Mouse (Mus musculus) limb, embryonic 15.5 days (tissue): ENCODE data around the gene Zcchc18. TPM values are rescaled to one million over a fixed set of nuclear protein-coding genes. Genes with fewer than 3 reads are reported as not detected.
A peak's percentile ranks its signal among the peaks of the same experiment; 100 is the strongest.
"Not testable (repeated sequence)": the region's sequence is repeated elsewhere in the genome, so short reads cannot be mapped to it uniquely, and the experiment has no call there.

ENCODE experiments used
- ATAC-seq: fragments of 200-750 bp; cut with Nextera tagmentation; 2 replicates; pipeline ENCODE4 v1.8.0; 2017; ENCODE audit warnings: low read depth, moderate TSS enrichment; ENCODE audit not compliant: insufficient number of reproducible peaks, low FRiP score, low TSS enrichment
- H3K27ac ChIP-seq: fragments of 300-500 bp; sonication (generic); 2 replicates; pipeline ENCODE4 v1.5.1; 2015; ENCODE audit warnings: moderate library complexity, mild to moderate bottlenecking, inconsistent platforms
- H3K27me3 ChIP-seq: fragments of 300-500 bp; sonication (generic); 2 replicates; pipeline ENCODE4 v1.6.1; 2015; ENCODE audit warnings: inconsistent platforms
- H3K36me3 ChIP-seq: fragments of 300-500 bp; sonication (generic); 2 replicates; pipeline ENCODE4 v1.6.1; 2015; ENCODE audit warnings: inconsistent platforms
- H3K4me1 ChIP-seq: fragments of 300-500 bp; sonication (generic); 2 replicates; pipeline ENCODE4 v1.6.1; 2015; ENCODE audit warnings: inconsistent platforms
- H3K4me2 ChIP-seq: fragments of 300-500 bp; sonication (generic); 2 replicates; pipeline ENCODE4 v1.6.1; 2015; ENCODE audit warnings: mild to moderate bottlenecking, inconsistent platforms
- H3K4me3 ChIP-seq: fragments of 300-500 bp; sonication (generic); 2 replicates; pipeline ENCODE4 v1.5.1; 2015; ENCODE audit warnings: mild to moderate bottlenecking, inconsistent platforms
- H3K9ac ChIP-seq: fragments of 300-500 bp; sonication (generic); 2 replicates; pipeline ENCODE4 v1.6.1; 2015; ENCODE audit warnings: inconsistent platforms
- H3K9me3 ChIP-seq: fragments of 300-500 bp; sonication (generic); 2 replicates; pipeline ENCODE4 v1.6.1; 2016; ENCODE audit warnings: inconsistent platforms
- WGBS: fragments of 180-500 bp; shearing (Covaris S2); methylation state at CpG from one replicate; pipeline ENCODE4 v1.1.7; 2015; 5-methylcytosine and 5-hydroxymethylcytosine counted together
- polyA plus RNA-seq: library from polyadenylated mRNA; unstranded; fragments of >200 nt; fragmentation: Nextera tagmentation; extraction: Ambion mirVana; gene quantifications from 2 replicates; pipeline ENCODE4 v1.2.1, GENCODE M21; 2015

Gene Zcchc18
- polyA plus RNA-seq = 13.8 and 16.3 TPM in 2 replicates

DNA sequence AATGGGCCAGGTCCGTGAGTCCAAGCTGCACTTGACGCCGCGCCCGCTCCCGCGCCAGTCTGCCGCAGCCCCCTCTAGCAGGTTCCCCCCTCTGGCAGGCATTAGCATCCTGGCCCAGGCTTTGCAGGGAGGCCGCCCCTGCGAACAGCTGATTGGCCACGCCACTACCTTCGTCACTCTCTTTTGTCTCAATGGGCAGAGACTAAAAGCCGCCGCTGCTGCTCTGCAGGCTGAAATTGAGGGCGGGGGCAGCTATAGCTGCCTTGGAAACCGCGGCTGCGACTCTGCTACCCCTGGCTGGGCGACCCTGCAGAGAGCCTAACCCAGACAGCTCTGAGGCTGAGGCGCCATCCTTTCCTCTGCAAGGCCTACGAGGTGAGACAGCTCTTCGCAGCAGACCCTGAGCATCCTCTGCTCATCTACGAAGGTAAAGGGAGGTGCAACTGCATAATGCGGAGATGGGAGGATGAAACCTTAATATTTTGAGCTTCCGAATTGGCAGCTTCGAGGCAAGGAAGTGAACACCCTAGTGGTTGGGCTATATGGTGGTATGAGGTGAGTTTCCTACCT, at the start of gene Zcchc18:
Gene Zcchc18, plus strand, starts transcription at position 178 of the 570 bp plus-strand sequence.
- Histone ChIP-seq H3K9ac (0 out of 2 replicates have a peak within 1 kb of the TSS, but pooled peaks have one; percentile 10), H3K4me1 (no peaks in the 10 kb centered on the region), H3K27me3 (peaks cover 29% of the 10 kb centered on the region; the same call in 1 of the 2 replicates), H3K36me3 (no peaks in the 10 kb centered on the region), H3K4me3 (peak within 1 kb of the TSS; percentile 45), H3K4me2 (peak within 1 kb of the TSS; percentile 59), H3K27ac (no peak within 1 kb of the TSS), H3K9me3 (no peaks in the 10 kb centered on the region)
- ATAC-seq = peak; percentile 86; the same call in 1 of the 2 replicates
- WGBS = 17% methylated on average over 26 of the region's 26 CpGs

DNA sequence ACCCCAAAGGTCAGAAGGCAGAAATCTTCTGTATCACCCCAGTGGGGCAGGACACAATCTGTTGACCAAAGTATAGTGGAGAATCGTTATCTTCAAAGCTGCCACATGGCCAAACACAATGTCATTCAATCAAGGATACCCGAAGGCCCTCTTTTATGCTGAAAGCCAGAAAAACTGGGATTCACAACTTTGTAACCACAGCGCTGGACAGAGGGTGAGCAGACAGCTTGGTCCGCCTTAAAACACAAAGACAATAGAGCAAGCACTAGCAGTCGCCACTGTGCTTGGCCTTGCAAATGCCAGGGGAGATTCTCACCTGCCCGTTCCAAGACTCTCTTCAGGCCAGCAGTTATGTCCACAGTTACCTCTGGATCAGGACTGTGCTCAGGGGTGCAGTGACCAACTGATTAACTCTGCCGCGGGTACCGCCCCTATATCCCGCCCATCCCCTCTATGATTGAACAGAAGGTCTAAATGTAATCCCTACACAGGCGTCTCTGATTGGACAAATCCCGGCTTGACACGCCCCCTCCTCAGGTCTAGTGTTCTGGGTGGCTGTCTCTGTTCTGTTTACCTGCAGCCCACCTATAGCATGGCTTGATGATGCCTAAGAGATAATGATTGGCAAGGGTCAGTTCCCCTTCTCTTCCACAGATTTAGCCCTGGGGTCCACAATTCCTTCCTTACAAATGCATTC, 35.2 kb upstream of the Zcchc18 start:
- not testable (repeated sequence) for H3K9me3 ChIP-seq, H3K27ac ChIP-seq, H3K27me3 ChIP-seq, H3K9ac ChIP-seq, H3K36me3 ChIP-seq, H3K4me1 ChIP-seq
- ATAC-seq = peak; percentile 72; the same call in 1 of the 2 replicates
- H3K4me3 ChIP-seq = peak overlapping the region; percentile 38
- WGBS = 39% methylated on average over 13 of the region's 13 CpGs
- peak overlapping the region; percentile 41 for H3K4me2 ChIP-seq

- not testable (repeated sequence) for H3K4me1 ChIP-seq, H3K9ac ChIP-seq, H3K36me3 ChIP-seq, H3K27ac ChIP-seq, ATAC-seq, H3K27me3 ChIP-seq, H3K9me3 ChIP-seq
- H3K4me3 ChIP-seq = peak overlapping the region; percentile 38
- WGBS = 74% methylated on average over 5 of the region's 5 CpGs
- peak overlapping the region; percentile 41 for H3K4me2 ChIP-seq
These were observed 34.7 kb upstream of the Zcchc18 start for GRCm38 (mm10) chrX:136958300-136958699.

GRCm38 (mm10) chrX:136959688-136960087, 33.3 kb upstream of the Zcchc18 start:
- H3K27me3 ChIP-seq = no peaks in the 10 kb centered on the region
- no peak overlapping the region for H3K4me2 ChIP-seq
- H3K36me3 ChIP-seq = no peaks in the 10 kb centered on the region
- no peak overlapping the region for H3K4me3 ChIP-seq
- H3K4me1 ChIP-seq = no peaks in the 10 kb centered on the region
- ATAC-seq = no peak
- no peak overlapping the region for H3K9ac ChIP-seq
- no peaks in the 10 kb centered on the region for H3K9me3 ChIP-seq
- WGBS = 35% methylated on average over 2 of the region's 2 CpGs
- no peak overlapping the region for H3K27ac ChIP-seq

GRCm38 (mm10) chrX:136975397-136975796, 17.6 kb upstream of the Zcchc18 start, which contains the start of gene Tmsb15b2:
Gene Tmsb15b2 (minus strand): TSS chrX:136975497.
- H3K4me2 ChIP-seq = peak within 1 kb of the TSS; percentile 45
- not testable (repeated sequence) for H3K27ac ChIP-seq, H3K36me3 ChIP-seq, H3K4me1 ChIP-seq, ATAC-seq, H3K9me3 ChIP-seq, H3K27me3 ChIP-seq
- peak within 1 kb of the TSS; percentile 47 for H3K4me3 ChIP-seq
- 0 out of 2 replicates have a peak within 1 kb of the TSS, but pooled peaks have one; percentile 37 for H3K9ac ChIP-seq
- 85% methylated on average over 6 of the region's 6 CpGs for WGBS

- 28% methylated on average over 15 of the region's 15 CpGs for WGBS
- ATAC-seq = peak; percentile 98
These were observed 16.4 kb upstream of the Zcchc18 start, which contains the start of the genes Tmsb15l and Tmsb15b1 for GRCm38 (mm10) chrX:136976424-136977084. Gene Tmsb15l (minus strand): TSS chrX:136976869. Gene Tmsb15b1 (minus strand): TSS chrX:136976874.

DNA sequence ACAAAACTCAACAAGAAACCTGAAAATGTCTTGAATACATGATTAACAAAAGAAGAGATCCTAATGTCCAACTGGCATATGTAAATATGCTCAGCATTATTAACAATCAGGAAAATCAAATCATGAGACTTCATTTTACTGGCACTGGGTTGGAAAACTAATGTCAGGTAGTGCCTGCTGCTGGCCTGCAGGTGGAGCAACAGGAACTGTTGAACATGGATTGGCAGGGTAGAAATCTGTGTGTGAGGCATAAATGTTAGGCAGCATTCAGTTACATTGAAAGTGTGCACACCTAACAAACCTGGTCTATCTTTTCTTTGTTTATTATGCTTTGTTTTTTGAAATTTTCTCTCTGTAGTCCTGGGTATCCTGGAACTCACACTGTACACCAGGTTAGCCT, 14.3 kb upstream of the Zcchc18 start:
- ATAC-seq = no peak
- Histone ChIP-seq H3K27ac (no peak overlapping the region), H3K9me3 (no peaks in the 10 kb centered on the region), H3K4me2 (no peak overlapping the region), H3K27me3 (0 out of 2 replicates have a peak, but pooled peaks cover 3% of the 10 kb centered on the region), H3K4me1 (no peaks in the 10 kb centered on the region), H3K4me3 (no peak overlapping the region), H3K36me3 (no peaks in the 10 kb centered on the region), H3K9ac (no peak overlapping the region)

More at GRCm38 (mm10) chrX:136976424-136977084, 16.4 kb upstream of the Zcchc18 start, which contains the start of the genes Tmsb15l and Tmsb15b1:
- Histone ChIP-seq H3K4me3 (peak within 1 kb of the TSS; percentile 47), H3K9ac (peak within 1 kb of the TSS; percentile 37; the same call in 1 of the 2 replicates), H3K27ac (no peak within 1 kb of the TSS), H3K4me2 (peak within 1 kb of the TSS; percentile 45), H3K4me1 (no peaks in the 10 kb centered on the region), H3K36me3 (no peaks in the 10 kb centered on the region), H3K9me3 (no peaks in the 10 kb centered on the region), H3K27me3 (no peaks in the 10 kb centered on the region)

- Histone ChIP-seq H3K4me3 (no peak overlapping the region), H3K27ac (no peak overlapping the region), H3K27me3 (0 out of 2 replicates have a peak, but pooled peaks cover 3% of the 10 kb centered on the region), H3K9me3 (no peaks in the 10 kb centered on the region), H3K4me2 (no peak overlapping the region), H3K4me1 (no peaks in the 10 kb centered on the region), H3K9ac (no peak overlapping the region), H3K36me3 (no peaks in the 10 kb centered on the region)
- no peak for ATAC-seq
These were observed 6.9 kb upstream of the Zcchc18 start for GRCm38 (mm10) chrX:136986039-136986438.

DNA sequence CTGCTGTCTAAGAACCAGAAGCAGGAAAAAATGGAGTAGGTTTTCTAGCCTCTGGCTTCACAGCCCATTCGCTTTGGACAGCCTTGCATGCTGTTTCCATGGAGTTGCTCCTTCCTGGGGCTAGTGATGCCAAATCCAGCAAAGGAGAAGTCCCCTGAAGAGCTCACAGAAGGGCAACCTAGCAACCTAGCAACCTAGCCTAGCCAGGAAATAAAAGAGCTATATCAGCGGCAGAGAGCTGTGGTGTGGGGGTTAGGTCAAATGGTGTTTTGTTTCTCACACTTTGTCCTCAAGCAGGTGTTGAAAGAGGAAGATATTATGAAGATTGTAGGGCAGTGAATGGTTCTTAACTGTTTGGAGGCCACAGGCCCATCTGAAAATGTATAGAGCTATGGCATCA, 1.7 kb upstream of the Zcchc18 start:
- no peaks in the 10 kb centered on the region for H3K9me3 ChIP-seq
- no peak for ATAC-seq
- no peak overlapping the region for H3K4me2 ChIP-seq
- no peak overlapping the region for H3K4me3 ChIP-seq
- 77% methylated on average over 2 of the region's 2 CpGs for WGBS
- peaks cover 29% of the 10 kb centered on the region; the same call in 1 of the 2 replicates for H3K27me3 ChIP-seq
- H3K36me3 ChIP-seq = no peaks in the 10 kb centered on the region
- H3K9ac ChIP-seq = no peak overlapping the region
- no peak overlapping the region for H3K27ac ChIP-seq
- H3K4me1 ChIP-seq = no peaks in the 10 kb centered on the region

DNA sequence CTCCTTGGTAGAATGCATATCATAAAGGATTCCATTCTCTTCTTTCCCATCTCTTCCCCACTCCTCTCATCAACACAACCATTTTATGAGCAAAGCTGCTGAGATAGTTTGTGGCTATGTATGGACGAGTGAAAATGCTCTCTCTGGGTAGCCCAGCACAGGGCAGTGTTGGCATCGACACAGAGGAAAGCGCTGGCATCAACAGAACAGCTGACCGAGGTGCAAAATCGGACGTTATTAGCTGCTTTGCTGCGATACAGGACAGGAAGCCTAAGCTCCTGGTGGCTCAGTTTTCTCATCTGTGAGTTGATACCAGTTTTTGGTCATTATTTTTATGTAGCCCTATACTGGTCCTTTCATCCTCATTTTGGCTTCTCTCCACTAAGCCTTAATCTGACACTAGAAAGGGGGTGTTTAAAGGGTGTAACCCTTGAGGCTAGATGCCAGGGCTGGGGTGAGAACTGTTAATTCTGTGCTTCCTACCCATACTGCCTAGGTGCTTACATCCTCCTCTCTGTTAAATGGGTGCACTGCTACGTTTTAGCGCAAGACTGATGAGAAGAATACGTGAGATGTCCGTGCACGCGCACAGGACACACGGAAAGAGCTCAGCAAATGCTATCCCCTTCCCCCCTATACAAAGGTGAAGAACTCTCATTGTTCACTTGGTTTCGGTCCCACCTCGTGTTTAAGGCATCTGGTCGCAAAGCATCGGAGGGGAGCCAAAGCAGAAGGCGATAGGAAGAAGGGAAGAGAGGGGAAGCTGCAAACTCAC, 577 bp upstream of the Zcchc18 start:
- Histone ChIP-seq H3K9me3 (no peaks in the 10 kb centered on the region), H3K27me3 (peaks cover 29% of the 10 kb centered on the region; the same call in 1 of the 2 replicates), H3K27ac (no peak overlapping the region), H3K4me2 (peak overlapping the region; percentile 59), H3K9ac (no peak overlapping the region), H3K4me1 (no peaks in the 10 kb centered on the region), H3K4me3 (peak overlapping the region; percentile 45), H3K36me3 (no peaks in the 10 kb centered on the region)
- ATAC-seq = no peak
- WGBS = 19% methylated on average over 19 of the region's 19 CpGs

DNA sequence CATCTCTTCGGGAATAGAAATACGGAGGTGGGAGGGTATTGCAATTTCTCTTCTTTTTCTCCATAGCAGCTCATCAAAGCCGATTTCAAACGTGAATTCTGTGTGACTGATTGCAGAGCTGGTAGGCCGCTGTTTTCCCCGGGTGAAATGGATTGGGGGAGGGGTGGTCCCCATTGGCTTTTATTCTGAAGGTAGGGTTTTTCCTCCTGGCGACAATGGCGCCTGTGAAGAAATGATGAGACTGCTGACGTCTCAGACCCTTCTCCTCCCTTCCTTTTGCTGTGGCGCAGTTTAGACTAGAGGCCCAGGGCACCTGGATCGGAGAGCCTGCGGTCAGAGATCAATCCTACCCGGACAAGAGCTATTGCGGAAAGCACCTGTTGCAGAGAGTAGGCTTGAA, 686 bp downstream of the Zcchc18 start:
- Histone ChIP-seq H3K27ac (no peak overlapping the region), H3K36me3 (no peaks in the 10 kb centered on the region)
- 31% methylated on average over 14 of the region's 14 CpGs for WGBS

More for the DNA sequence above, 686 bp downstream of the Zcchc18 start:
- Histone ChIP-seq H3K9ac (no peak overlapping the region), H3K4me2 (peak overlapping the region; percentile 59), H3K4me1 (no peaks in the 10 kb centered on the region), H3K27me3 (peaks cover 29% of the 10 kb centered on the region; the same call in 1 of the 2 replicates), H3K4me3 (peak overlapping the region; percentile 45), H3K9me3 (no peaks in the 10 kb centered on the region)
- no peak for ATAC-seq
